10 mouse cellular contexts compared by ENCODE assay signal in genomic region chr11:59694533-59694932, GRCm38 (mm10). TPM values are rescaled to one million over a fixed set of nuclear protein-coding genes. Genes with fewer than 3 reads are reported as not detected.
DNase-seq lines count a peak whose midpoint lies in the region; ATAC-seq lines count a peak whose summit lies in the region.
"Had no signal": no experiment of that assay in that cellular context is flagged by ENCODE, and none has a peak within 500 bp of the region (broad histone marks: within the 10 kb centered on the region; RNA-seq: fewer than 3 reads in every experiment).

No protein-coding gene starts in this region.

- 58% methylated on average over 1 of the region's 1 CpGs for WGBS in heart, embryonic 12.5 days

- ATAC-seq in heart, embryonic 12.5 days (ENCODE audit: insufficient number of reproducible peaks, low FRiP score): no peak
- ATAC-seq: intestine, embryonic 15.5 days had no signal

- no peaks in the 10 kb centered on the region for H3K27me3 ChIP-seq in heart, embryonic 12.5 days (replicated peaks)
- H3K27me3 ChIP-seq: intestine, embryonic 15.5 days; liver, embryonic 13.5 days had no signal

- peaks cover 24% of the 10 kb centered on the region for H3K4me1 ChIP-seq in heart, embryonic 12.5 days (replicated peaks)

- H3K27ac ChIP-seq in heart, embryonic 12.5 days (ENCODE audit: poor library complexity, severe bottlenecking): no peak overlapping the region
- H3K27ac ChIP-seq: liver, embryonic 13.5 days had no signal

- peaks cover 35% of the 10 kb centered on the region for H3K36me3 ChIP-seq in heart, embryonic 12.5 days

- H3K4me2 ChIP-seq in heart, embryonic 12.5 days: no peak overlapping the region
- H3K4me2 ChIP-seq: intestine, embryonic 15.5 days; liver, embryonic 13.5 days had no signal

- peak; percentile 58 to 65 for DNase-seq in heart, adult 18-20 months
- DNase-seq in MN1 (ENCODE audit: low spot score): peak; percentile 83
- DNase-seq in cerebellum, adult 11 months: peak; percentile 48
- DNase-seq in kidney, adult 9 months: peak; percentile 76
- no peak for DNase-seq in thymus, postnatal 10 days (ENCODE audit: low spot score in 2 of 2)
- no peak for DNase-seq in urinary bladder, postnatal 4 days (ENCODE audit: low spot score in 2 of 2)
- no peak for DNase-seq in frontal cortex, postnatal 10 days (ENCODE audit: low spot score in 2 of 2)
- DNase-seq: liver, embryonic 13.5 days had no signal

- no peak overlapping the region for H3K9ac ChIP-seq in heart, embryonic 12.5 days
- H3K9ac ChIP-seq: intestine, embryonic 15.5 days; liver, embryonic 13.5 days had no signal

- H3K4me3 ChIP-seq in heart, embryonic 12.5 days: no peak overlapping the region
- H3K4me3 ChIP-seq: intestine, embryonic 15.5 days; liver, embryonic 13.5 days had no signal

- H3K9me3 ChIP-seq in heart, embryonic 12.5 days (replicated peaks): no peaks in the 10 kb centered on the region
- H3K9me3 ChIP-seq: intestine, embryonic 15.5 days; liver, embryonic 13.5 days had no signal

RNA-seq across cellular contexts. Expression of gene Mprip, which starts 33.4 kb away (rescaled TPM):
- 100 to 1,000 TPM; 123 to 131 TPM for total RNA-seq in heart, adult 18-20 months (2021)
- 79.5 and 79.8 TPM in 2 replicates for polyA plus RNA-seq in heart, embryonic 12.5 days (2016; fragmentation: Nextera tagmentation; extraction: Ambion mirVana)

Comparison
In these comparisons a context has a peak if more than half of its experiments do, and no peak if none do; other contexts are left out.
1. DNase-seq: peak in heart, adult 18-20 months (2 of 2), MN1 (single experiment), cerebellum, adult 11 months (single experiment) and kidney, adult 9 months (single experiment); none in thymus, postnatal 10 days (0 of 2), urinary bladder, postnatal 4 days (0 of 2) and frontal cortex, postnatal 10 days (0 of 2).